Mouse (Mus musculus) hematopoietic stem cell, adult 5-6 weeks (primary cell): ENCODE data around the gene Cln5. TPM values are rescaled to one million over a fixed set of nuclear protein-coding genes. Genes with fewer than 3 reads are reported as not detected.

ENCODE experiments used
- ATAC-seq, 2 experiments: fragments of 125-278 bp in 1 of 2; replicated peaks in 1 of 2; 2 replicates each; pipeline ENCODE4 v1.8.0; 2016 to 2017; ENCODE audit warnings: inconsistent platforms in 2 of 2, mild to moderate bottlenecking in 2 of 2, moderate number of reproducible peaks in 2 of 2, low read depth in 1 of 2, moderate TSS enrichment in 1 of 2; ENCODE audit not compliant: low FRiP score in 2 of 2, poor library complexity in 2 of 2, severe bottlenecking in 2 of 2, insufficient read depth in 1 of 2, low TSS enrichment in 1 of 2
- total RNA-seq: library from RNA; stranded (forward); fragments of 172-1452, 232-1000 nt; gene quantifications from 2 replicates; pipeline ENCODE4 v1.2.3, GENCODE M21; 2017

The Cln5 gene
- total RNA-seq, result 44.9 and 47.3 TPM in 2 replicates

GRCm38 (mm10) chr14:103069864-103070611 is at the start of gene Cln5:
Cln5 (plus strand) TSS chr14:103070216.
- ATAC-seq, result peak; percentile 86 to 88

GRCm38 (mm10) chr14:103029203-103029602 is 40.8 kb upstream of the Cln5 start:
- ATAC-seq, result peak; percentile 35 to 75; a peak in 2 of 4 replicates

- ATAC-seq, result peak in 1 of 2 experiments; percentile 55; a peak in 1 of 4 replicates
Observed at GRCm38 (mm10) chr14:103033271-103033823, 36.7 kb upstream of the Cln5 start.

- ATAC-seq, result no peak
Observed at GRCm38 (mm10) chr14:103034076-103034475, 35.9 kb upstream of the Cln5 start.

- ATAC-seq, result peak; percentile 91 to 94
Observed at GRCm38 (mm10) chr14:103037016-103037415, 33.0 kb upstream of the Cln5 start.

- no peak for ATAC-seq
Observed at GRCm38 (mm10) chr14:103046677-103047076, 23.3 kb upstream of the Cln5 start, which contains the start of gene Acod1. Acod1 (plus strand) TSS chr14:103046977.

GRCm38 (mm10) chr14:103048292-103049086 is 21.5 kb upstream of the Cln5 start:
- peak; percentile 83 to 84 for ATAC-seq

- ATAC-seq, result peak; percentile 93 to 96
Observed at GRCm38 (mm10) chr14:103051159-103051769, 18.8 kb upstream of the Cln5 start.

- ATAC-seq, result no peak
Observed at GRCm38 (mm10) chr14:103054731-103055130, 15.3 kb upstream of the Cln5 start.

- no peak for ATAC-seq
Observed at GRCm38 (mm10) chr14:103056601-103057000, 13.4 kb upstream of the Cln5 start.

- ATAC-seq, result peak; percentile 93 to 98
Observed at GRCm38 (mm10) chr14:103058998-103059397, 11.0 kb upstream of the Cln5 start.

GRCm38 (mm10) chr14:103059495-103059894 is 10.5 kb upstream of the Cln5 start:
- peak in 1 of 2 experiments; percentile 30; a peak in 1 of 4 replicates for ATAC-seq

- ATAC-seq, result peak; percentile 35 to 50
Observed at GRCm38 (mm10) chr14:103065294-103066167, 4.5 kb upstream of the Cln5 start.

GRCm38 (mm10) chr14:103069465-103069863 is 552 bp upstream of the Cln5 start:
- no peak; a peak in 1 of 4 replicates for ATAC-seq

- ATAC-seq, result peak in 1 of 2 experiments; percentile 29; a peak in 2 of 4 replicates
Observed at GRCm38 (mm10) chr14:103070790-103071189, 774 bp downstream of the Cln5 start.

GRCm38 (mm10) chr14:103071471-103071870 is 1.5 kb downstream of the Cln5 start:
- no peak for ATAC-seq

GRCm38 (mm10) chr14:103072731-103073130 is 2.7 kb downstream of the Cln5 start:
- ATAC-seq, result no peak
